Mouse (Mus musculus) CD4-positive, CD25-positive, alpha-beta regulatory T cell, adult 2 months (primary cell): ENCODE results near the gene Ltv1.

Experiments
- DNase-seq: peaks from one replicate; pipeline ENCODE4 v3.0.0-alpha.2; 2012; ENCODE audit warnings: low read depth, low spot score

Ltv1 gene

GRCm38 (mm10) chr10:13192731-13193351, at the start of gene Ltv1:
TSS of gene Ltv1 (minus strand) at chr10:13193168.
- DNase-seq: peak; percentile 97

DNA sequence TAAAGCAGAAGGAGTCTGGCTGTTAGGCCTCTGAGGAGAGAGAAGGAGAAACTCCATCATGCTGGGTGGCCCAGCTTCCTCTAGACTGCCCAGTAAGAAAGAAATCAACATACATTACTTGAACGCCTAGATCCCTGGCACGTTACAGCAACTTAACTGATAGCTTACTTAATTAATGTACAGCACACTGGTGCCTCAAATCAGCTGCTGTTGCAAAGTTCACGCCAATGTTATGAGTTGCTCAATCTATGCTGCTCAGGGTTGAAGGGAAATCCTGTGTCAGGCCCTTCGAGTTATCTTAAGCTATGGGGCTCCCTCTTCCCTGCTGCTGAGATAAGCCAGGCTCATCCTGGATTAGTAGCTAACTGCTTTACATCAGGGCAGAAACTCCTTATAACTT, 47.5 kb upstream of the Ltv1 start:
- DNase-seq: no peak

GRCm38 (mm10) chr10:13238188-13238587, 45.2 kb upstream of the Ltv1 start:
- no peak for DNase-seq

DNA sequence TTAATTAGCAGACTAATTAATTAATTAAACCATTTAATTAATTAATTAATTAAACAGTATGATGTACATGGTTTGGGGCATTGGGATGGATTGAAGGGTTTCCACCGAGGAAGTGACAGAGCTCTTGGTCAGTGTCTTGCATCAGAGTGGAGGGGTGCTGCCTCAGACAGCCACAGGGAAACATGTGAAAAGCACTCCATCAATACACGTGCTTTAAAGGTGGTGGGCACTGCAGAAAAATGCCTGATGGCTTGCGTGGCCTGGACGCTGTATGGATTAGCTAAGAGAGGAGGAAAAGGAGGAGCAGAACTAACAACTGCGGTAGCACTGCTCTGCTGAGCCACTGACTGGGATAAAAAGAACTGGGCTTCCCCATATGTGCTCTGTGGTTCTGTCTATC, 43.9 kb upstream of the Ltv1 start:
- no peak for DNase-seq

DNA sequence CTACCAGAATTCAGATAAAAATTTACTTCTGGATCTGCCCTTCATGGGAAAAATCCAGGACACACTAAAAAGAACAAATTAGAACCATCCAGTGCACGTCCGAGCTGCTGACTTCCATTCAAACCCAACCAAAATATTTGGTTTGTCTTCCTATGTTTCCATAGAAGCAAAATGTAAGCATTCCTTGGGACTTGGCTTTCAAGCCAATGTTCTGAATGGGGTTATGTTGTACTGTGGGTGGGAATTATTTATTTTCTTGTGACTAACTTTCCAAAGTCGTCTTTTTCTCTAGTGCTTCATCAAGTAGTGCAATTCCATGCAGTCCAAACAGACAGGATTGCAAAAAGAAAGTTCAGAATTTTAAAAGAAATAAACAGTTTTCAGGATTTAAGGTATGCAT, 41.5 kb upstream of the Ltv1 start:
- DNase-seq: no peak

- DNase-seq: no peak
Observed at GRCm38 (mm10) chr10:13233941-13234340, 41.0 kb upstream of the Ltv1 start.

- DNase-seq: no peak
Observed at GRCm38 (mm10) chr10:13233143-13233622, 40.2 kb upstream of the Ltv1 start.

DNA sequence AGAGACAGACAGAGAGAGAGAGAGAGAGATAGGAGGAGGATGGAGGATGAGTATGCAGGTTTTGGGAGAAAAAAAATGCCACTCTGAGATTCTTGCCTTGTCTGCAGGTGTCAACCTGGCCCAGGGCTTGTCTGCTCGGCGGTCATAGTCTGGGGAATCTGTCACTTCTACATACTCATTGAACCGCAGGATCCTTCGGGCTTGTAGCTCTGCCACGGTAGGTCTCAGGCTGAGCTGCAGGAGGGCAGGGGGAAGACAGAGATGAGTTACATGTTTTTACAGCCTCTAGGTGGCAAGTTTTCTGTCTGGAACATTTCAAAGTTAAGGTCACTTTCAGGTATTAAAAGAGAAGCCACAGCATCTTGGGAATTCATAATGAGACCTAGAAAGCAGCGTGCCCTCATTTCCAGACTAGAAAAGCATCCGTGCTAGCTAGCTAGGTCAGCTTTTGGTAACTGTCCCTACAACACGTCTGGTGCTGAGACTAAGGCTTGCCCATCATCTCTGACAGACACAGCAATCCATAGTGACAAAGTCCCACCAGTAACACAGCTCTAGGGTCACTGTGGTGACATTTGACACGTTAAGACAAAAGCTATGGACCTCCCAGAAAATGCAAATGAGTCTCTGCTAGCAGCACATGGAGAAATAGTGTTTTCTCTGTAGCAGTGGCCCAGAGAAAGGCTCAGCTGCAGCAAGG, 39.6 kb upstream of the Ltv1 start:
- no peak for DNase-seq

DNA sequence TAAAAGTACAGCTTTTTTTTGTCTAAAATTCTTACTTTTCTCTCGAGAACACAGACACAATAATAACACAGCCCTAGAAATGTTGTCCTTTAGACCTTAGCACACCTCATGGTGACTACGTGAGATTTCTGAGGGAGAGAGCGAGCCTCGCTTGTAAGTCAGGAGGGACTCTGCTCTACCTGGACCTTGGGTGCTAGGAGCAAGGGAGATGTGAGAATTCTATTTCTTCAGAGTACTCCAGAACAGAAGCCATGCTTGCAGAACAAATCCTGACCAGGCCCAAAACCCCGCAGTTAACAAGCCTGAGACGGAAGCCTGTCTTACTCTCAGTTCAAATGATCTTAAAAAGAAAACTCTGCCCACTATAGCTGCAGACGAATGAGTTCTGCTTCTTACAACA, 37.7 kb upstream of the Ltv1 start:
- DNase-seq: no peak

DNA sequence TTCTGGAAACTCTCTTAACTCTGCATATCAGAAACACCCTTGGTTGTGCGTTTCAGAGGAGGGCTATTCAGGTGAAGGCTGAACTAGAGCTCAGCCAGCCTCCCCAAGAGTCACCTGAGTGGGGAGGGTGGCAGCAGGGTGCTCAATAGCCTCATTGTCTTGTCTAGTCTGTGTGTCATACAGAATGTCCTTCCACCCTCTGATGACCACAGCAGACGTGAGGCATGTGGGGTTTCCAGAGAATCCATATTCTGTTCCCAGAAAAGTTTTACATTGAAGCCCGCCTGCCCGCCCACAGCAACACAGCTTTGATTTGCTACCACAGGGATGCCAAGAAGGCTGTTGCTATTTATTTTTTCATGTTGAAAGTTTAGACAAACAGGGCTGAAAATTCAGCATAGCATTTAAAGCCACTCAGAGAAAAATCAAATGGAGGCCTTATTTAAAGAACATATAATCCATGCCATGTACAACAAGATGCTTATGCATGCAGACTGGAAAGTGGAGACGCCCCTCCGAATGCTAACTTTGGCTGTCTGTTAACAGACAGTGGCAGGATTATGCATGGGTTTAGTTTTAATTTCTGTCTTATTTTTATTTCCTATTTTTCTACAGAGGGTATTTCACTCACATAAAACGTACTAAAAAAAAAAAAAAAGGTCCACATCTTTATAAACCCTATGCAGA, 32.6 kb upstream of the Ltv1 start:
- no peak for DNase-seq

DNA sequence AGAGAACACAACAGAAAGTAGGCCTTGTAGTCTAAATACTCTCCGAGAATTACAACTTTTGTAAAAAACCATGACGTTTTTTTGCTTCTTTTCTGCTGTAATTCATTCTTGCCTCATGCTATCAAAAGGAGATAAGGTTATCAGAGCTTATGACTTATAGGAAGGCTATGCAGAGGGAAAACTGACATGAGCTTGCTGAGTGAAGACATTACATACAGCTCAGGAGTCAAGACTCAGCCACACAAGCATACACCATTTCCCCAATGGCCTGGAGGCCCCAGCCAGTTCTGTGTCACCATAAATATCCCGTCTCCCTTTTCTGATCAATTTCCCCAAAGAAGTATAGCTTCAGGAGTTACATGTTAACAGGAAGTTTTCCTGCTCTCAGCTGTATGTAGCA, 29.2 kb upstream of the Ltv1 start:
- DNase-seq: no peak

DNA sequence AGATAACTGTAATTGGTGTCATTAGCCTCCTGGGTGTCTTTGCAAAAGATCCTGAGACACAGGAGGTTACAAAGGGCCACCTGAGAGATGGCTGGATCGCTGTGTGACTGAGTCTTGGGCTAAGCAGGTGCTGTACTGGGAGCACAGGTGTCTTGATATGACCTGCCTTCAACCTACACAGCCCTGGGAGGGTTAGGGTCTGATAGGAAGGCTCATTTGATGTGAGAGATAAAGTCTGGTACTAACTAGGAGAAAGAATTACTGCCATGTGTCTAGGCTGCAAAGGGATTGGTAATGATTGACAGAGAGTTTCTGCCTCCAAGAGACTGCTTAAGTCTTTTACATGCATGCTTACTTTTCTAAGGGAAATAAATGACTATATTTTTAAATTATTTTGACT, 27.1 kb upstream of the Ltv1 start:
- no peak for DNase-seq

- DNase-seq: no peak
Observed at GRCm38 (mm10) chr10:13213956-13214355, 21.0 kb upstream of the Ltv1 start.

DNA sequence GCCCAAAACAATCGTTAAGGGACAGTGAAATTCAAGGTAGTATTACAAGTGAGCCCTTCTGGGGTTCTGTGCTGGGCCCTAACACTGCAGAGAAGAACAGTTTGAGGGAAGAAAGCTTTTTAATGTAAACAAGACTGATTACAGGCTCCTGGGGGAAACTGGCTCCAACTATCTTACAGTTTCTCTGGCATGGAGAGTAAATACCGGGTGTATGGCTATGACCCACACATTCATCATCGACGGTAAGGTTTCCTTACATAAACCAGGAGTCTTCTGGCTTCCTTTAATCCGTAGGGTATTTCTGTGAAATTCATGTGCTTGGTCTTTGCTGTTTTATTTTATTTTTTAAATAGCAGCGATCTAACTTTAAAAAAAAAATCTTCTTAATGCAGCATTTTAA, 19.9 kb upstream of the Ltv1 start:
- no peak for DNase-seq

- no peak for DNase-seq
Observed at GRCm38 (mm10) chr10:13212326-13212725, 19.4 kb upstream of the Ltv1 start.

DNA sequence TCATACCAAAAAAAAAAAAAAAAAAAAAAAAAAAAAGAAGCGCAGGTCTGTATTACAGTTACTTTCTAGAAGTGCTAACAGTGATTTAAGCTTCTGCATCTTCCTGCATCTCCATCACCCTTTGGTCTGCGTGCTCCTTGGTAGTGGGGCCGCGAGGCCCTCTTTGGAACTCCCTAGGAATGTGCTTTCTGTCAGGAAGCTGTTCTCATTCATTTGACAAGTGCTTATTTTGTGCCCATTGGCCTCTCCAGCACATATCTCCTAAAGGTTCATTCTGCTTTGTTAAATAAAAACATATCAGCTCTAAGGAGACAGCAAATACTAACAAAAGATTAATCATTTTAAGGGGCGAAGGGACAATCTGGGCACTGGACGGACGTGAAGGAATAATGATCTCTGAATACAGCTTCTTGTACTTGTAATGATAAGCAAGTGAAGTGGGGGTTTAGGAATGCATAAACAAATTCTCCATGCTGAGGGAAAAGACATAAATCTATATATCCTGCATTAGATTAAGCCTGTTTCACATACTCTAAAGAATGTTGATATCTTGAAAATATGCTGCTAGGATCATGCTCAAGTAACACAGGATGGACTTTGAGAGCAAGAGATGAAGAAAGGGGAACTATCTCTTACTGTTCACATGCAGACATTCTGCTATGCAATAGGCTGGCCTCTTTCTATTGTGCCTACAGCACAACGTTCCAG, 17.1 kb upstream of the Ltv1 start:
- DNase-seq: no peak

DNA sequence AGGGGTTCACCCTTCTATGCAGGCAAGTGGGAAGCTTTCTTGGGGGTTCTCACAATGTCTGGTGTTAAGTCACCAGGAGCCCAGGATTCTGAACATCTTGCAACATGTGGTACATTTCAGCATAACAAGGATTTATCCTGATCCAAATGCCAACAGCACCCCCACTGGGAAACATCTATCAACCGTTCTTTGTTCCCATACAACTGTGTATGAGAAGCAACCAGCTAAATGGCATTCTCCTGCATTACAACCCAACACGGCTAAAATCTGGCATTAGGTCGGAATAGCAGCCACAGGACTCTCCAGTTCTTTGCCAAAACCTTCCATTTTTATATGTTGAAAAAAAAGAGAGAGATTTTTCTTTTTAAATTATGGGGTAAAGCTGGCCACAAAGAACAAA, 16.5 kb upstream of the Ltv1 start:
- no peak for DNase-seq

DNA sequence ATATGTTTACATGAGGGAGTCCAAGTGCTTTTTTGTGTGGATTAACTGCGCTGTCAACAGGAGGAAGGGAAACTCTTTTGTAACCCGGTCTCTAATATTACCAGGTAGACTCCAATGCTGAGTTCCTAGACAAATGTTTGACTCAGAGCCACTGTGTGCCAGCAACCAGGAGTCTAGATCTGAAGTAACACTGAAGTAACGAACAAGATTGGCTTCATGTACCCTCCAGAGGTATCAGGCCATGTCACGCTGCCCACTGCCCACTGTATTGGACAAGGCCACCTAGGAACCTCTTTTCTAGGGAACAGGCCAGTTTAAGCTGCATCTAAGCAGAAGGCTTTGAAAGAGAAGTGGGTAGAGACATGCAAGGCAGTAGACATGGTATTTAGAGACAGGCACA, 16.1 kb upstream of the Ltv1 start:
- DNase-seq: no peak

DNA sequence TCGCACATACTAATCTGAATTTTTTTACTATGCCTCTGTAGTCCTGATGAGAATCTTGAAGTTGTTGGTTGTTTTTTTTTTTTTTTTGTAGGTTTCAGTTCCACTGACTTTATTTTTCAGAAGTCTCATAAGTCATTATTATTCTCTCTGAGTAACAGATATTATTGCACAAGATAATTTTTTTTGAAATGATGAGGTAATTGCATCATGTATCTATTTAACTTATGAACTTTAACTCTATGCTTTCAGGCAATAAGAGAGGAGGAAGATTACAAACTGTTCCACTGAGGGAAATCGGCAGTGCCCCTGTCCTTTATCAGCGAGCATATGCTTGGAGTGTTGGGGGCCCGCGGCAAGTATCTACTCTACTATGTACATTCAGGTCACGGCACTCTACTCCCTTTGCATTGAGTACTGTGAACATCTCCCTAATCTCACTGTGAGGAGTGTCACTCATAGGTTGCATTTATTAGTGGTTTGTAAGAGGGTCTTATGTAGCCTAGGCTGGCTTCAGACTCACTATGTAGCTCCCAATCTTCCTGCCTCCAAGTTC, 8.8 kb upstream of the Ltv1 start:
- no peak for DNase-seq

DNA sequence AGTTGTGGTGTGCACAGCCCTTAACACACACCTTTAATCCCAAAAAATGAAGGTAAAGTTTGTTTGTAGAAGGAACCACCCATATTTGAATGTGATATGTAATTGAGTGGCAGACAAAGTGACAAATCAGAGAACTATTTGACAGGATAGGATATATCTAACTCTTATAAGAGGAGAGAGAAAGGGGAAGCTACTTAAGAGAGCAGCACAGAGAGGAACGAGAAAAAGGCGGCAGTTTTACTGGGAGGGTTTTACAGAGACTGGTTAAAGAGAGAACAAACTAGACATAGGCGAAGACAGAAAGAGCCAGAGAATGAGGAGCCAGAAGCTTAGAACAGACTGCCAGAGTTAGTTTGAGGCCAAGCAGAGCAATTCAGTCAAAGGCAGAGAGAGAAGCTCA, 7.9 kb upstream of the Ltv1 start:
- no peak for DNase-seq

GRCm38 (mm10) chr10:13199234-13199633, 6.3 kb upstream of the Ltv1 start:
- no peak for DNase-seq

DNA sequence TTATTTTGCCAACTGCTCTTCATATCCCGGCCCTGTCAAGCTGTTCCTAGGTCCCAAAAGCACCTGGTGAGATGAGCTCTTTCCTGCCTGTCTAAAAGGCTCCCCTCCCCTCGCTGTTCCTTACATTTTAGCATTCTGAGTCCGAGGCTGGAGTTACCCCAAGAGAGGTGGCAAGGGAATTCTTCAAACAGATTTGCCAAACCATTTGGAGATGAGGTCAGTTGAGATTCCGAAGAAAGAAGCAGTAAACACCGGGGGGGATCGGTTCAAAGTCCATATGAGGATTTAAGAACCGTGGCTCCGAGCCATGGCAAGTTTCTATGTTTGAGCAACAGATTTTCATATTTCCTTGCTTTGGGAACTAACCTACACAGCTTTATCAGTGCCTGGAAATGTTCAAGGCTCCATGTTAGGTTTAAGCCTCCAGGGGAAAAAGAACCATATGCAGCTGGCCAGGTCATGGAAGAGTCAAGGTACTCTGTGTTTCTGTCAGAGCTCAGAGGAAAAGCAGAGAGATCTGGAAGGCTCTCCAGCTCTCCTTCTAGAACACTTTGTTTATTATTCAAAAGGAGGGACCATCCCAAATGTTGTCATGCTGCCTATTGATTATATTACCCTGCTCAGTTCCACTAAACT, 4.0 kb upstream of the Ltv1 start:
- no peak for DNase-seq
